Mouse (Mus musculus) megakaryocyte-erythroid progenitor cell, adult 5-6 weeks (primary cell): ENCODE measurements around the gene Trap1. TPM values are rescaled to one million over a fixed set of nuclear protein-coding genes. Genes with fewer than 3 reads are reported as not detected.
"Not testable (repeated sequence)": the region's sequence is repeated elsewhere in the genome, so short reads cannot be mapped to it uniquely, and the experiment has no call there.

Source experiments
- ATAC-seq: replicated peaks from 2 replicates; pipeline ENCODE4 v1.8.0; 2016; ENCODE audit warnings: mild to moderate bottlenecking, inconsistent platforms; ENCODE audit not compliant: severe bottlenecking, poor library complexity, low FRiP score, low TSS enrichment
- total RNA-seq, 2 experiments: library from RNA; stranded (forward) in 1 of 2; stranded (reverse) in 1 of 2; fragments of 200-1000, 215-1000 nt in 1 of 2; fragments of >200 nt in 1 of 2; fragmentation: Nextera tagmentation in 1 of 2; gene quantifications; 2 replicates each; pipeline ENCODE4 v1.2.3; 2014 to 2017

Trap1 gene
- total RNA-seq, 2 experiments from 2014 or later, result 143 to 170 TPM

DNA sequence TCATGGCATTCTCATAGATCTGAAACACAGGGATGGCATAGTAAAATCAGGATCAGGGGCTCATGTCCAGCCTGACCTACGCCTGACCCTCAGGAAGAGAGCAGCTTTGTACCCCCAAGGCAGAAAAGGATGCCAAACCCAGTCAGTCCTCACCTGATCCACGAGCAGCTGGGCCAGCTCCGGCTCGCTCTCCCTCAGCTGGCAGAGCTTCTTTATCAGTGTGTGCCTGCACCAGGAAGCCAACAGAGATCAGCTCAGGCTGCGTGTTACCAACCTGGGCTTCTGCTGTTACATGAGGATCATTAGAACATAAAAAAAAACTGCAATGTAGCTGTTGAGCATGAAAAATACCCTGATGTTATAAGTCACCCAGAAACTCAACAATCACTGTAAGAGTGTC lies 37.4 kb downstream of the Trap1 start:
- ATAC-seq, result no peak

DNA sequence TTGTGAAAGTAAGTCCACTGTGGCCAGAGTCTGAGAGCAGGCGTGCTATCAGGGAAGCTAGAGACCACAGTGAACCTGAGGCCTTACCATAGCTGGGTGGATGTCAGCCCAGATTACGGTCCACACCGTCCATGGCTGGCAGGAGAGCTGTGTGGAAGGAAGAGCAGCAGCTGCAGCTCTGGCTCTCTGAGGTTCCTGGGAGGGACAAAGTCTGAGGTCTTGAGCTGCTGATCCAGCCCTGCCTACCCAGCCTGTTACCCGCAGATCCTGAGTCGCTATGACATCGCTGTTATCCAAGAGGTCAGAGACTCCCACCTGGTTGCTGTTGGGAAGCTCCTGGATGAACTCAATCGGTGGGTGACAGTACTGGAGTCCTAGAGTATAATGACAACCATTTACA lies 39.9 kb downstream of the Trap1 start:
- ATAC-seq, result no peak

DNA sequence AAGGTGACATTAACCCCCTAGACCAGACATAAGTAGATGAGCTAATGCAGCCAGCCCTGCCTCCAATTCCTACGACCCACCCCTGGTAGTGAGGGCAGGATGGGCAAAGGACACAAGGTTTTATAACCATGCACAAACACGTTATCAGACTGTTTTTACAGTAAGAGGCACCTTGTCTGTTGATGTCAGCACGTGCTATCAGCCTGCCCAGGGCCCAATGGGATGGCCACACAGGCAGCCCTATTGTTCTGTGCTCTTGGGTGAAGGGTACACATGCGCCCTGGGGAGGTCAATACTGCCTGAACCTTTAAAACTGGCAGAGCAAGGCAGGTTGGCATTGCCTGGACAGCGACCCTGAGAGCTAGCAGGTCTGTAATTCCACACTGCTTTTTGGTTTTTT lies 40.8 kb downstream of the Trap1 start, which contains the start of gene Dnase1:
Dnase1 (plus strand) TSS at position 136 of the 400 bp plus-strand sequence.
- no peak for ATAC-seq

DNA sequence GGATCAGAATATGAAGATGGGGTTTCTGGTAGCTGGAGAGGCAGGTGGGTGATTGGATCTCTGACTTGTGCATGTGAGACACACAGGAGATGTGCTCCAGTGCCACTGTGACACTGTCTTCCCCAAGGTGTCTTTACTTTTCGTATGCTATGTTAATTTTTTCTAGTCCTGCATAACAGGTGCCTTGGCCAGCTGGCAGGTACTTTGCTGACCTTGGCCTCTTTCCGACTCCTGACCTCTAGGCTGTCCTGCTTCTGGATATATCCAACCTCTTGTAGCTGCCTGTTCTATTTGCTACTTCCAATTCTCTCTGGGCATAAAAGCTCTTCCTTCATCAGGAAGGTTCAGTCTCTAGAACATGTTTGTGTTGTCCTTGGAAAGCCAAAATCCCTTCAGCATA lies 42.1 kb downstream of the Trap1 start:
- ATAC-seq, result no peak

DNA sequence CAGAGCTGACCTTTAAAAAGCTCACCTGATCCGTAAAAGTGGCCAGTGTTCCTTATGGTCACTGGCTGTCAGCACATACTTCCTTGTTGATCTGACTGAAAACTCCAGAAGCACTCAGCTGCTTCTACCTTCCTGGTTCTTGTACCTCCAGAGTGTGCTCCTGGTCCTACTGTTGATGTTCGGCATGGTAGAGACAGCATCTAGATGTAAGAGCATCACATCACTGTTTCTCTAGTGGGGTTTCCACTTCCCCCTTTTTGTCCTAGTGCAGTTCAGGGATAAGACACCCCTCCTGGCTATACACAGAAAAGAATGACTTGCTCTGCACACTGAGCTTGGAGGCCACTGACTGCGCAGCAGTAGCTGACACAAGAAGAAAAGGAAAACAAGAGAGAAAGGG lies 43.2 kb downstream of the Trap1 start:
- ATAC-seq, result no peak

DNA sequence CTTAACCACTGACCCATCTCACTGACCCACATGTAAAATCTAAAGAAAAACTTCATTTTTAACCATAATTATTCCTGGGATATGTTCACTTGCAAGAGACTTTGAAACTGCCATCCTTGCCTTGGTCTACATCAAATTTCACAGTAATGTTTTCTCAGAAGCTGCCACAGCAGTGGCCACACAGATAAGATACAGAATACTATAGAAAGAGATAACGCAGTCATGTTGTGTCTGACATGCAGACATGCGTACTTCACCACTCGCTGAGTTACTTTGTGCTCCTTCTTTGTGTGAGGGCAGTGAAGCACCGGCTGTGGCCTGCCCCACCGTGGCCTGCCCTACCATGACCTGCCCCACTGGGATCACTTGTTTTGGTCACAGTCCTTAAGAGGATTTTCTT lies 43.7 kb downstream of the Trap1 start:
- peak; percentile 64 for ATAC-seq

DNA sequence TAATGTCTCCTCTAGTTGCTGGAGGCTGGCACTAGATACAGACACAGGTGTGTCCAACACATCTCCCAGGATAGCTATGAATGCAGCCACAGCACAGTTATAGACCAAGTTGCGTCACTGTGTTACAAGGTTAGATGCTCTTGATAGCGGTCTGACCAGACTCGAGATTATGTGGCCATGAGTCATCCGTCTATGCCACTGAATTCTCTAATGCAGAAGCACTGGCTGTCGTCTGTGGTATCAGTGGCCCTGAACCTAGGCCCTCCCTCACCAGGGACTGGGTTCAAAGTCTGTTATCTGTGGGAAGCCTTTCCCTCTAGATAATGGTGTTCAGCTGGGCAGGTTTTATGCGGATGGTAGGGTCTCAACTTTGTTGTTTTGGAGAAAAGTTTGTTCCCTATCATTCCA lies 45.3 kb downstream of the Trap1 start:
- peak; percentile 44 for ATAC-seq

DNA sequence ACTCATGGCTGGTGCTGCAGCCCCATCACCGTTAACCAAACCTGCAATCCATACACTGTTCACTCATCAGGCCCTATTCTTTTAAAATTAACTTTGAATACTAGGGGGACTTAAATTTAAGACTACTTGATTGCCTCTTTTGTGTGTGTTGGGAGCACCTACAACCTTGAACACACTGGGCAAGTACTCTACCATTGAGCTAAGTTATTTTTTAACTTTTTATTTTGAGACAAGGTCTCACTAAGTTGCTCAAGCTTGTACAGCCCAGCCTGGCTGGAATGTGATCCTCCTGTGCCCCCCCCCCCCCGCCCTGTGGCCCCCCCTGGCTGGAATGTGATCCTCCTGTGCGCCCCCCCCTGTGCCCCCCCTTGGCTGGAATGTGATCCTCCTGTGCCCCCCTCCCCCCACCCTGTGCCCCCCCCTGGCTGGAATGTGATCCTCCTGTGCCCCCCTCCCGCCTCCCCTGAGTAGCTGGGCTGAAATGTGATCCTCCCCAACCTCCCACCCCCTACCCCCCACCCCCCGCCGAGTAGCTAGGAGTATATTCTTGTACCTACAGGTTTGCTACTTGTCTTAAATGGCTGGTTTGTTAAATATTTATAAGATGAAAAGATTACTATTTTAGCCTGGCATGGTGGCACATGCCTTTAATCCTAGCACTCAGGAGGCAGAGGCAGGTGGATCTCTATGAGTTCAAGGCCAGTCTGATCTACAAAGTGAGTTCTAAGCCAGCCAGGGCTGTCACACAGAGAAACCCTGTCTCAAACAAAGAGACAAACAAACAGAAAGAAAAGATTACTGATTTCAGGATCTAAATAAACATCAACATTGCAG lies 46.0 kb downstream of the Trap1 start:
- no peak for ATAC-seq

DNA sequence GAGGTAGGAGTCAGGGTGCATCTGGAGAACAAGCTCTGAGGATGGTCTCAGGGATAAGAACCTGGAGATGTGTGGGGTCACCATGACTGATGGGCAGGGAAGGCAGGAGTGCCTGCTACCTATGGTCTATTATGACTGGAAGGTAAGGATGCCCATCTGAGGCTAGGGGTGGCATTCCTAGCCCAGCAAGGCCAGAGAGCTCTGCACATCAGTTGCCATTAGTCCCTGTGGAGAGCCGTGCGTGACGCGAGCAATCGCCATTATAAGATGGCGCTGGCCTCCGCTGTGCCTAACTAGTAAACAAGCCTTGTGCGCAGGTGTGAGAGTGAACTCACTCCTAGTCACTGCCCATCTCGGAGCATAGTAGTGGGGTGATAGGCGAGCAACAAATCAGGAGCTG lies 47.1 kb downstream of the Trap1 start:
- no peak for ATAC-seq

DNA sequence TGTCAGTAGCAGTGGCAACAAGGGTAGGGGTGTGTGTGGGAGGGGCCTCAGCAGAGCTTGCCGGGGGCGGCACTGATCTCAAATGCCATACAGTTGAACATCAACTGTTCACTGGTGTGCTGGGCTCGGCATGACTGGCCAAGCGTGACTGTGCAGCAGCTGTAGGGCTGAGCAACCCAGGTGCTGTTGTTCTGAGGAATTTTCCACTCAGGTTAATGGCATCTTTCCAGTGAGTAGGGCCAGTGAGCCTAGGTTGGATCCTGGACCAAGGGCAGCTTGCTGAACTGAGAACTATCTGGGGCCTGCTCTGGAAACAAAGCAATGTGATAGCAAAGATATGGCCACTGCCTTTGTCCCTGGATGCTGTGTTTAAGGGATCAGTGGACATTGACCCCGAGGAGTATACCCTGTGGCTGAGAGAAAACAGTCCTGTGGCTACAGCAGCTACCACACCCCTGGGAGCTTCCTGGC lies 48.2 kb downstream of the Trap1 start:
- no peak for ATAC-seq

DNA sequence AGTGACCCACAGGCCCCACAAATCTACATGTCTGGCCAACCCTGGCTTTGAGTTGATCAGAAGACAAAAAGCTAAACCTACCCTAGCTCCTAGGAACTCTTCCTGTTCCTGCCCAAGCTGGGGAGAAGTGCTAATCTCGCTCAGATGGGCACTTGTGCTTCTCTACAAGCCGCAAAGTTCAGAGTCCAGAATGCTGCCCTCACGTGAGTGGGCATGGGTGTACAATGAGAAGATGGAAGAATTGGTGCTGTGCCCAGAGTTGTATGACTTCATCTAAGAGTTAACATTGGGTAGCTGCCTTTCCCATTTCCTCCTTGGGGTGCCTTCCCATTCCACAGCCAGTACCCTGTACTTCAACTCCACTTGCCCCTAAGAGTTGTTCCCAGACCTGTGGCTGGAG lies 50.4 kb downstream of the Trap1 start:
- no peak for ATAC-seq

DNA sequence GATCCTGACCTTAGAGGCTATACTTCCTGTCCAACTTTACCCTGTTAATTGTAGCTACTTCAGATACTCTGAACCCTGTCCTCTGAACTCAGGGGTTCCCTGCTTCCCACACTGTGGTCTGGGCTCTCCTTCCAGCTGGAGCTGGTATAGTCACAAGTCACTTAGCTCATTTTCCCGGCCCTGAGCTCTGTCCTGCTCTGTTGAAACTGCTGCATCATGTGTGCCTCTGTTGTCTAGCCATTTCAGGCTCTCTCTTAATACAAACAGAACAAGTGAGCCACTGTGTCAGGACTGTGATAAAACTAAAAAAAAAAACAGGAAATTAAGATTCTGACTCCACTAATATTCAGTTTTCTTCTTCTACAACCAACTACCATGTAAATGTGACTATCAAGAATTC lies 51.0 kb downstream of the Trap1 start:
- no peak for ATAC-seq

DNA sequence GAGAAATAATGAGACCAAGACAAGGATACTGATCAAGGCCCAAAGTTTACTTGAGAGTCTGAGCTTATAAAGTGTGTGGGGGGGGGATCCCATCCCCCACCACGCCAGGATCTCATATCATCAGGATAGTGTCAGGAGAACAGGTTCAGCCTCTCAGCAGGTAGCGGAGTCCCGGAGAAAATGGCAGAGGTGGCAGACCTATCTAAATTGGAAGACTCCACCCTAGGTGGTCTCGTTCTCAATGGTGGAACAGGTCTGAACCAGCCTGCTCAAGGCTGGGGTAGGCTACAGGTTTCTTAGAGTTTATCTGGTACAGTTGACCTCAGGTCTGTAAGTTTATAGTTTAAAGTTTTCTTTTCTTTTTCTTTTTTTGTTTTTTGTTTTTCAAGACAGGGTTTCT lies 54.9 kb downstream of the Trap1 start:
- no peak for ATAC-seq

DNA sequence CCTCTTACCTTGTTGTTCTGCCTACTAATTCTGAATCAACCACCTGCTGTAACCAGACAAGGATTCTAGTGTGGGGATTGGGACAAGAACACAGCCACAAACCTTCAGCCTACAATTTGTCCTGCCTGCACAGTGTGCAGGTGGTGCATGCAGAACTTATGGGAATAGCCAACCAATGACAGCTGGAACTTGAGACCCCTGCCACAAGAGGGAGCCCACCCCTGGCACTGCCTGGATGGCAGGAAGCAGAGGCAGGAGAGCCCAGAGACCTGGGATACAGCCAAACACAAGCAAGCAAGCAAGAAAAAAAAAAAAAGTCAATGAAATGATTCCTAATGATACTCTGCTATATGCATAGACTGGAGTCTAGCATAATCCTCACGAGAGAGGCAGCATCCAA lies 56.4 kb downstream of the Trap1 start:
- ATAC-seq, result no peak

DNA sequence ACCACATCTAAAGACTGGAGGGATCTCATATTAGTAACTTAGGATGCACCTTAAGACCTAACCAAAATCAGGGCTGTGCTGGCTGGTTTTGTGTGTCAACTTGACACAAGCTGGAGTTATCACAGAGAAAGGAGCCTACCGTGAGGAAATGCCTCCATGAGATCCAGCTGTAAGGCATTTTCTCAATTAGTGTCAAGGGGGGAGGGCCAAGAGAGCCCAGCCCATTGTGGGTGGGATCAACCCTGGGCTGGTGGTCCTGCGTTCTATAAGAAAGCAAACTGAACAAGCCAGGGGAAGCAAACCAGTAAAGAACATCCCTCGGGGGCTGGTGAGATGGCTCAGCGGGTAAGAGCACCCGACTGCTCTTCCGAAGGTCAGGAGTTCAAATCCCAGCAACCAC lies 60.2 kb downstream of the Trap1 start:
- not testable (repeated sequence) for ATAC-seq

DNA sequence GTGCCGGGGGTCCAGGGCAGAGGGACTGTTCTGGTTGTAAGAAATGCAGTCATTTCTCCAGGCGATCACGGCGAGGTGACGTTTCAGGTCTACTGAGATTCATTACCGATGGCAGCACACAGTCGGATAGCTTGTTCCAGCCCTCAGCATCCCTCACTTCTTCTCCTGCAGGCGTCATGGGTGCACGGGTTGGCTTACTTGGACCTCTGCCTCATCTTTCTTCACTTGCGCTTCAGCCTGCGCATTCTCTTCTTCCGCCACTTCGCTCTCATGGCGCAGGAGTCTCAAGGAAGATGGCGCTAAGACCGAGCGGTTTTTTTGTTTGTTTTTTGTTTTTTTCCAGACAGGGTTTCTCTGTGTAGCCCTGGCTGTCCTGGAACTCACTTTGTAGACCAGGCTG lies 60.8 kb downstream of the Trap1 start:
- ATAC-seq, result not testable (repeated sequence)

DNA sequence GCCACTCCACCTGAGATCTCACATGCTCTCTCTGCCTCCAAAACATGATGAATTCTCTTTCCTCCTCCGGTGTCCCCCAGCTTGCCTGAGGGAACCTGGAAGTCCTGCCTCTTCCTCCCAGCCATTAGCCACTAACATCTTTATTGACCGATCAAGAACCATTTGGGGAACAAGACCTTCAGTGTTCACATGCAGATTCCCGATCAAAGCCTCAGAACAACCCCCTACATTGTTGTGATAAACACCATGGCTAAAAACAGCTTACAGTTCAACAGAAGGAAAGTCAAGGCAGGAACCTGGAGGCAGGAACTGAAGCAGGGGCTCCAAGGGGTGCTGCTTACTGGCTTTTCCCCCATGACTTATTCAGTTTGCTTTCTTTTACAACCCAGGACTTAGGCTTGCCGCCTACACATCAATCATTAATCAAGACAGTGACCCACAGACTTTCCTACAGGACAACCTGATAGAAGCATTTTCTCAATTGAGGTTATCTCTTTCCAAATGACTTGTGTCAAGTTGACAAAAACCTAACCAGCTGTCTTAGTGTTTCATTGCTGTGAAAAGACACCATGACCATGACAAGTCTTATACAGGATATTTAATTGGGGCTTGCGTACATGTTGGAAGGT lies 63.5 kb downstream of the Trap1 start:
- no peak for ATAC-seq

DNA sequence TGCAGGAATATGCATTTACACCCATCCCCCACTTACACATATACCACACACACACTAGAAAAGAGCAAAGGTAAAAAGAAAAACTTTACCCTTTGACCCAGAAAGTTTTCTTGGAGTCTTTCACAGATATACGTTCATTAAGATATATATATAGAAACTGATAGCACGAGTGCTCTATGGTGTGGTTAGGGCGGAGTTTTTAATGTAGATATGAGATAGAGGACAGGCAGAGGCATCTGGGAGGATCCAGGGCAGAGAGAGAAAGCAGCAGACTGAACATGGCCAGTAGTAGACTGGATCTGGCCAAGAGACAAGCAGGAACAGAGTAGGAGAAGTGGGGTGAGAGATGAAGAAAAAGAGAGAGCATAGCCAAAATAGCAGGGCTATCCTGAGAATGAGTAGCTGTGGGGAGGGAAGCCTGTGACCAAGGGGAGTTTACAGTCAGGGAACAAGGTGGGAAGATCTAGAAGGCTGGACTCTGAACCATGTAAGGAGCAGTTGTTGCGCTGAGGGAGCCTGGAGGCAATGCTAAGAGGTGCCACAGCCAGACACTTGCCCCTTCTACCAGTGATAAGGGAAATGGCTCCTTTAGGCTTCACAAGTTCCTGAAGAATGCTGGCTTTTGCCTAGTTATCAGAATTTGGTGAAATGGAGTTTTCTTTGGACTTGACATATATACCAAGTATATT lies 64.6 kb downstream of the Trap1 start:
- ATAC-seq, result peak; percentile 95

DNA sequence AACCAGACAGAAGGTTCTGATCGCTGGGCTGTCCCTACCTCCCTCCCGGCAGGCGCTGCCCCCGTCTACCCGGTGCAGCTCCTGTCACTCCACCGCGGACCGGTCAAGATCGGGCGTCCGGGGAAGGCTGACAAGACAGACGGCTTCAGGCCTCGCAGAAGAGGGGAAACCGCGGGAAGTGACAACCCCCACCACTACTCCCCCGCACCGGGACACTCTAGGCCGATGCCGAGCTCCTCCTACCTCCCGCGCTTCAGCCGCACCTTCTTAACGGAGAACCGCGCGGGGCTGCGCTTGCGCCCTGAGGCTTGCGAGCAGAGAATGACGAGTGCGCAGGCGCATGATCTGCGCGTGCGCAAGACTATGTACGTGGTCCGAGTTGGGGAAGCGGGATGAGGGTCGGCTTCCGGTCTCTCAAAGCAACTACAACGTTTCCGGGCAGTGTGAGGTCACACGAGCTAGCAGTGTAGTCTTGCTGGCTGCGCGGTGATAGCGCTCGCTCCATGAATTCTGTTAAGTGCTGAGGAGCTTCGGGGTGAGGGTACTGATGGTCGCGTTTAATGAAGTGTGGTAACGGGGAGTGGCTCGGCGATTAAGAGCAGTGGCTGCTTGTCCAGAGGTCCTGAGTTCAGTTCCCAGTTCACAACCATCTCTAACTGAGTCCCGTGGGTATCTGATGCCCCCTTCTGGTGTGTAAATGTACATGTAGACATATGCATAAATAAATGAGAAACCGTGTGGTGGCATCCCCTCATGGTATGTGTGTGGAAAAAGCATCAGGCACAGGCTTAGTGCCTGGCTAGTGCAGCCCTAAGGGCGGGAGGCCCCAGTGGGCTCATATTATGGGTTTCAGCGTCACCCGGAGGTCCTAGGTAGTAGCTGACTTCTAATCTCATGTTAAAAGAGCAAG lies 73.9 kb downstream of the Trap1 start, which contains the start of gene Slx4:
Slx4 (minus strand) TSS at position 282 of the 910 bp plus-strand sequence.
- ATAC-seq, result peak; percentile 89
